Mouse (Mus musculus) subcutaneous adipose tissue, adult 2 months (tissue): Measurements from ENCODE around the gene Ms4a18. TPM values are rescaled to one million over a fixed set of nuclear protein-coding genes. Genes with fewer than 3 reads are reported as not detected.

Source experiments
- polyA plus RNA-seq: library from polyadenylated mRNA; depleted of rRNA; stranded (reverse); fragments of >200 nt; gene quantifications from 2 replicates; pipeline ENCODE4 v1.2.3, GENCODE M21; 2012; ENCODE audit warnings: low replicate concordance; rRNA removed

Gene Ms4a18
- not detected in 2 replicates for polyA plus RNA-seq

DNA sequence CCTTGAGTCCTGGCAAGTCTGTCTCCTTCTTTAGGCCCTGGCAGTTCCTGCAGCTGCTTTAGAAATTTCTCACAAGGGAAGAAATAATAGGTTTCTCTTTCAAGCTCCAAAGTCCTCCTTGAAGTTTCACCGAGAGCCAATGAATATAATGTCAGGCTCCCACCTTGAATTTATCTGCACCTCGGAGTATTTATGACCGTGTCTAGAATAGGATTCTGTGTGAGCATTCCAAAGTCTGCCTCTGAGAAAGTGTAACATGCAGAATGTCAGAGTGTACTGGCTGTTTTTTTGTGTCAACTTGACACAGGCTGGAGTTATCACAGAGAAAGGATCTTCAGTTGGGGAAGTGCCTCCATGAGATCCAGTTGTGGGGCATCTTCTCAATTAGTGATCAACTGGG, at the start of gene Ms4a18:
Ms4a18 (minus strand) TSS at position 141 of the 400 bp plus-strand sequence.

GRCm38 (mm10) chr19:10993150-10993549, 24.7 kb downstream of the Ms4a18 start, which contains the start of gene Ms4a15:
Gene Ms4a15, minus strand, starts transcription at chr19:10993250.

GRCm38 (mm10) chr19:10974238-10974865, 43.5 kb downstream of the Ms4a18 start, which contains the start of gene Ms4a10:
Gene Ms4a10, minus strand, starts transcription at chr19:10974670.

DNA sequence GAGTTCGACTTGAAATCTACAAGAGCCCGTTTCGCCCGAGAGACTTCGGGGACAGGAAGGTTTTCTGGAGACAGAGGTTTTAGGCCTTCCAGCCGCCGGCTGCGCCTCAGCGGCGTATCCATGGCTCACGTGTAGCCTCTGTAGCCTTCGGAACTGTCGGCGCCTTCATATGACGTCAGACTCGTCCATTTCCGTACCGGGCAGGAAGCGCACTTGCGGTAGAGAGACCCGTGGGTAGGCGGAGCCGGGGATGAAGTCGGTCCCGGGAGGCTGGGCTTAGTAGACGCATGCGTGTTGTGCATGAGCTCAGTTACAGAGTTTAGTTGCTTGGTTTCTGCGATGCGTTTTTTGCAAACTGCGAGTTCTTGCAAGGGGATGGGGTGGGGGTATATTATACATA, 68.7 kb downstream of the Ms4a18 start, which contains the start of gene Ccdc86:
Ccdc86 (minus strand) TSS at position 155 of the 400 bp plus-strand sequence.

Other genes with a start within 250 kb of the Ms4a18 start
- 0.24 and 1.0 TPM in 2 replicates for gene Cd6, start 188.0 kb downstream of the Ms4a18 start, polyA plus RNA-seq
- gene Slc15a3, start 178.3 kb downstream of the Ms4a18 start, polyA plus RNA-seq, result 6.2 and 12.4 TPM in 2 replicates
- 20.4 and 60.0 TPM in 2 replicates for gene Tmem132a, start 148.1 kb downstream of the Ms4a18 start, polyA plus RNA-seq
- 204 and 245 TPM in 2 replicates for gene Tmem109, start 136.0 kb downstream of the Ms4a18 start, polyA plus RNA-seq
- gene Prpf19, start 122.8 kb downstream of the Ms4a18 start, polyA plus RNA-seq, result 214 and 361 TPM in 2 replicates
- 0.22 TPM in 1 of 2 replicates, not detected in the other for gene Zp1, start 97.4 kb downstream of the Ms4a18 start, polyA plus RNA-seq
- gene Ptgdr2, start 80.9 kb downstream of the Ms4a18 start, polyA plus RNA-seq, result 0.16 and 13.9 TPM in 2 replicates
- 6.0 and 10.1 TPM in 2 replicates for gene Ccdc86, start 68.8 kb downstream of the Ms4a18 start, polyA plus RNA-seq
- gene Ms4a10, start 43.4 kb downstream of the Ms4a18 start, polyA plus RNA-seq, result 0.50 TPM in 1 of 2 replicates, not detected in the other
- gene Ms4a15, start 24.8 kb downstream of the Ms4a18 start, polyA plus RNA-seq, result 0.10 TPM in 1 of 2 replicates, not detected in the other
- gene Ms4a8a, start 63.1 kb upstream of the Ms4a18 start, polyA plus RNA-seq, result 4.3 and 6.3 TPM in 2 replicates
- not detected in 2 replicates for gene 1700017D01Rik, start 112.8 kb upstream of the Ms4a18 start, polyA plus RNA-seq
- not detected in 2 replicates for gene 1700025F22Rik, start 147.3 kb upstream of the Ms4a18 start, polyA plus RNA-seq
- not detected in 2 replicates for gene Ms4a13, start 178.7 kb upstream of the Ms4a18 start, polyA plus RNA-seq
- not detected in 2 replicates for gene Ms4a12, start 214.4 kb upstream of the Ms4a18 start, polyA plus RNA-seq
- gene Ms4a1, start 248.2 kb upstream of the Ms4a18 start, polyA plus RNA-seq, result 0.10 and 0.34 TPM in 2 replicates